Mouse (Mus musculus) embryonic fibroblast, embryonic 13.5 days (primary cell): Measurements from ENCODE around the gene Pfdn6. TPM values are rescaled to one million over a fixed set of nuclear protein-coding genes. Genes with fewer than 3 reads are reported as not detected.

ENCODE experiments used
- H3K27ac ChIP-seq: 2 replicates; pipeline ENCODE4 v1.5.1; 2012; ENCODE audit warnings: low read length, control low read depth, inconsistent platforms; ENCODE audit not compliant: insufficient read depth
- H3K4me1 ChIP-seq: 2 replicates; pipeline ENCODE4 v1.6.1; 2011; ENCODE audit warnings: low read length; ENCODE audit not compliant: control insufficient read depth, insufficient read depth
- H3K4me3 ChIP-seq: 2 replicates; pipeline ENCODE4 v1.5.1; 2011; ENCODE audit warnings: mild to moderate bottlenecking, control low read depth, low read length; ENCODE audit not compliant: insufficient read depth
- CTCF ChIP-seq: IDR thresholded peaks from 2 replicates; pipeline ENCODE4 v1.5.1; 2011; ENCODE audit warnings: mild to moderate bottlenecking, control low read depth, low read length, moderate library complexity, borderline replicate concordance; ENCODE audit not compliant: insufficient read depth
- POLR2A ChIP-seq: IDR thresholded peaks from 2 replicates; pipeline ENCODE4 v1.6.1; 2011; ENCODE audit warnings: low read depth, mild to moderate bottlenecking, control low read depth, low read length, moderate library complexity
- polyA plus RNA-seq: library from polyadenylated mRNA; stranded (reverse); fragments of >200 nt; gene quantifications from 2 replicates; pipeline ENCODE4 v1.2.4, GENCODE M21; 2011; ENCODE audit warnings: low read depth; ENCODE audit not compliant: missing spikeins, insufficient read length

Pfdn6 gene
- polyA plus RNA-seq, 1 experiment, result 80.7 TPM

- Histone ChIP-seq H3K4me3 (no peak overlapping the region), H3K4me1 (peaks cover 4% of the 10 kb centered on the region; the same call in 1 of the 2 replicates), H3K27ac (no peak overlapping the region)
- TF ChIP-seq CTCF (no peak), POLR2A (no peak)
These were observed 4.6 kb downstream of the Pfdn6 start for GRCm38 (mm10) chr17:33935422-33936055.

DNA sequence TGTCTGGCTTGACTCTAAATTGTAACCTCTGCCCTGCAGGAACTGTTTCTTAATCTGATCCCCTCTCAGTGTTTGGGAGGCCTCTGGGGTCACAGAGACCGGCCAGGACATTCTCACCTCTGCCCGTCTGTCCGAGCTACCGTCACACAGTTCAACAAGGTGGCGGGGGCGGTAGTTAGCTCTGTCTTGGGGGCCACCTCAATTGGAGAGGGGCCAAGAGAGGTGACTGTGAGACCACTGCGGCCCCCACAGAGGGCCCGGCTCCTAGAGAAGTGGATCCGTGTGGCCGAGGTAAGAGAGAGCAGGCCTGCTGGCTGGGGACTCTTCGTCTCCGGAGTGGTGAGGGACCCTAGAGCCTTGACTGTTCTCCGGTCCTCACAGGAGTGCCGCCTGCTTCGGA is 7.2 kb downstream of the Pfdn6 start:
- Histone ChIP-seq H3K4me1 (no peaks in the 10 kb centered on the region), H3K27ac (no peak overlapping the region), H3K4me3 (no peak overlapping the region)
- TF ChIP-seq CTCF, result no peak
- no peak for TF ChIP-seq POLR2A

- H3K4me3 ChIP-seq, result no peak overlapping the region
- H3K27ac ChIP-seq, result no peak overlapping the region
- H3K4me1 ChIP-seq, result no peaks in the 10 kb centered on the region
- TF ChIP-seq POLR2A (no peak), CTCF (no peak)
These were observed 7.7 kb downstream of the Pfdn6 start for GRCm38 (mm10) chr17:33932448-33932847.

DNA sequence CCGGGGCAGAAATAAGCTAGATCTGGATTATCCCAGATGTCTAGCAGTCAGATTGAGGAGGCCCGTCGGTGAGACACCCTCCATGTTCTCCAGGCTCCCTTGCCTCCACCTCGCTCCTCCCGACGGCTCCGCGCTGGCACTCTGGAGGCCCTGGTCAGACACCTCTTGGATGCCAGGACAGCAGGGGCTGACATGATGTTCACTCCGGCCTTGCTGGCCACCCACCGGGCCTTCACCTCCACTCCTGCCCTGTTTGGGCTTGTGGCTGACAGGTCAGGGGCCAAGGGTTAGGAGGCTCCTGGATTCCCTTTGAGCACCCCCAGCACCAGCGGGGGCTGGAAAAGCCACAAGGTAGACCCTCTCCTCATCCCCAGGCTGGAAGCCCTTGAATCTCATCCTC is 8.2 kb downstream of the Pfdn6 start:
- H3K4me1 ChIP-seq, result no peaks in the 10 kb centered on the region
- H3K4me3 ChIP-seq, result no peak overlapping the region
- no peak overlapping the region for H3K27ac ChIP-seq
- TF ChIP-seq CTCF, result no peak
- no peak for TF ChIP-seq POLR2A

- Histone ChIP-seq H3K27ac (no peak overlapping the region), H3K4me3 (peak overlapping the region; percentile 77), H3K4me1 (no peaks in the 10 kb centered on the region)
- no peak for TF ChIP-seq CTCF
- no peak for TF ChIP-seq POLR2A
These were observed 8.8 kb downstream of the Pfdn6 start for GRCm38 (mm10) chr17:33931159-33931866.

GRCm38 (mm10) chr17:33930280-33931158 is 9.6 kb downstream of the Pfdn6 start:
- no peaks in the 10 kb centered on the region for H3K4me1 ChIP-seq
- TF ChIP-seq POLR2A (0 out of 2 replicates have a peak, but pooled peaks have one; percentile 5), CTCF (no peak)

DNA sequence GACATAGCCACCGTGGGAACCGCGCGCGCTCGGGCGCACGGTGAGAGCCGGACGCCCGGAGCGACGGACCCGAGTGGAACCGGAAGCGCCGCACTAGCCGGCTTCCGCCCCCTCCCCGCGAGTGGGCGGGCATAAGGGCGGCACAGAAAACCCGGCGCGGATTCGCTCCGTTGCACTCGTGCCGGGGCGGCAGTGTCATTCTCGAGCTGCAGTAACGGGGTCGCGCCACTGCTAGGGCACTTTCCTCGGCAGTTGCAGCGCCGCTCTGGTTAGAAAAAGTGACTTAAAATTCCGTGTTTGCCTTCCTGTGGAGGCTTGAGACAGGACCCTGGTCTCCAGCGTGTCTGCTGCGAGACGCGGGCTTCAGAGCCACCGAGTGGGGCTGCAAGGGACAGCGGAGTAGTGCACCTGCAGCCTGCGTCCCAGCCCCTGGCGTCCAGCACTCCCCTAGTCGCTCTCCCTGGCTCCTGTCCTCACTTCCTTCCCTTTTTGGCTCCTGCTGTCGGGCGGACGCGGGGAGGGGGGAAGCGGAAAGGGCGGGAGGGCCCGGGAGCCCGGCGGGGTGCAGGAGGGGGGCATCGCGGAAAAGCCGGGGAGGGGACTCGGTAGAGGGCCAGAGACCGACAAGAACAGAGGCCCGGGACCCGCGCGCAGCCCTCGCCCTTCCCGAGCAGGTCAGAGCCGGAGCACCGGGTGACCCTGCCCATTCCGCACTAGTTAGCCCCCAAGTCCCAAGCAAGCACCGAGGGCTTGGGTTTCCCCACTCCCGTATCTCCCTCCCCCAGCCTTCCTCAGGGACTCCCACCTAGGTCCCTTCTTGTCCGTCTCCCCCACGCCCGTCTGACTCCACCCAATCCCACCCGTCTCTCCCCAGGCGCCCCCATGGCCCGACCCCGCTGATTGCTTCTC is 10.5 kb downstream of the Pfdn6 start, which contains the start of gene Rgl2:
Gene Rgl2, plus strand, starts transcription at position 173 of the 909 bp plus-strand sequence.
- peak; percentile 8; the same call in 1 of the 2 replicates for TF ChIP-seq CTCF
- peak; percentile 50 for TF ChIP-seq POLR2A
- Histone ChIP-seq H3K4me3 (peak within 1 kb of the TSS; percentile 77), H3K4me1 (no peaks in the 10 kb centered on the region), H3K27ac (peak within 1 kb of the TSS; percentile 69)

More at GRCm38 (mm10) chr17:33930280-33931158, 9.6 kb downstream of the Pfdn6 start:
- 0 out of 2 replicates have a peak overlapping the region, but pooled peaks have one; percentile 36 for H3K27ac ChIP-seq
- peak overlapping the region; percentile 77 for H3K4me3 ChIP-seq

- Histone ChIP-seq H3K27ac (no peak overlapping the region), H3K4me1 (no peaks in the 10 kb centered on the region)
These were observed 11.7 kb downstream of the Pfdn6 start for GRCm38 (mm10) chr17:33928251-33928947.

More at GRCm38 (mm10) chr17:33928251-33928947, 11.7 kb downstream of the Pfdn6 start:
- peak overlapping the region; percentile 77 for H3K4me3 ChIP-seq
- TF ChIP-seq POLR2A (no peak), CTCF (no peak)
